Mouse (Mus musculus): ENCODE measurements at regions not wholly inside any gene's neighbourhood (a gene's known extent, or its start where the extent isn't known, plus 50 kb on each side); places are given as distances from the start of the nearest gene placed in this dataset.

DNA sequence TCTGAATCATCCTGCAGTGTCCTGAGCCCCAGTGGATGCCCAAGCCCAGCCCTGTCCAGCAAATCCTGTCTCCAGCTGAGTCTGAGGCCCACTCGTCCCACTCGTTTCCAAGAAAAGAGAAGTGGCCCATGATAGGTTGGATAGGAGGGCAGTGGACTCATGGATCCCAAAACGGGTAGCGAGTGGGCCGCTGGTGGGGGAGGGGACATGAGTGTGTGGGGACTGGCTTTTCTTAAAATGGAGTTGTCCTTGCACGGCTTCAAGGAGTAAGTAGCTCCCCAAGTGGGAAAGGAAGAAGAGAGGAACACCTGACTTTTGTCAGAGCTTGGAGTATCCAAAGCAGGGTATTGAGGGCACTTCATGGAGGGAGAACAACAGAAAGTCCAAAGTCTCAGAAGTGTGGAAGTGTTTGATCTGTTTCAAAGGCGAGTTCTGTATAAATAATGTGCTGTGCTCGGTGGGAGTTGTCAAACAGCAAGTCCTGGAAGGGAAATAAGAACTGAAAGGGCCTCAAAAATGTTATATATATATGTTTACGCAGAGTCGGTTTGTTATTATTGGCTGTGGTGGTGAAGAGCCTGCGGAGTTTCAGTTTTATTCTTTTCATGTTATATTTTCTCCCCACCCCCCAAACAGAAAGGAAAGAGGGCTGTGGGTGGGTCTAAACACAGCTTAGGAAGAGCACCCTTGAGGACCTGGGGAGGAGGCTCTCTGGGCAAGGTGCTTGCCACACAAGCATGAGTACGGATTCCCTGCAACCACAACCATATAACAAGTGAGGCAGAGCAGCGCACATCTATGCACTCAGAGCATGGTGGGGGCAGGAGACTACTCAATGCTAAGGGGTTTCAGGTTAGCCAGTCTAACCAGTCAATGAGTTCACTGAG, 124.1 kb upstream of the Slc44a1 start:
- no peak for TF ChIP-seq CHD2 (IDR thresholded peaks at IDR 0.05; ENCODE audit: low read length)
- no peak for TF ChIP-seq BHLHE40 (IDR thresholded peaks at IDR 0.05; ENCODE audit: borderline replicate concordance, low read depth, low read length)
- no peak for TF ChIP-seq TBP (IDR thresholded peaks at IDR 0.05; ENCODE audit: low read depth, low read length)
- no peak for TF ChIP-seq RCOR1 (IDR thresholded peaks at IDR 0.05; ENCODE audit: low read depth, low read length)
- no peak for TF ChIP-seq POLR2AphosphoS5 (IDR thresholded peaks at IDR 0.05; ENCODE audit: borderline replicate concordance, low read depth, low read length)
- TF ChIP-seq MYB (IDR thresholded peaks at IDR 0.05; ENCODE audit: low read depth, low read length): no peak
- TF ChIP-seq KAT2A (conservative IDR thresholded peaks at IDR 0.05; ENCODE audit: low read depth, low read length): no peak
- no peak for TF ChIP-seq JUND (IDR thresholded peaks at IDR 0.05; ENCODE audit: low read depth, low read length)
- TF ChIP-seq SIN3A (IDR thresholded peaks at IDR 0.05; ENCODE audit: low read length): no peak
- TF ChIP-seq CHD1 (IDR thresholded peaks at IDR 0.05; ENCODE audit: low read depth, low read length): no peak
- TF ChIP-seq MEF2A (IDR thresholded peaks at IDR 0.05; ENCODE audit: extremely low read depth, insufficient replicate concordance, low read depth, low read length, poor library complexity, severe bottlenecking): no peak
- no peak for TF ChIP-seq NRF1 (IDR thresholded peaks at IDR 0.05; ENCODE audit: insufficient read depth, low read depth, low read length, poor library complexity, severe bottlenecking)

DNA sequence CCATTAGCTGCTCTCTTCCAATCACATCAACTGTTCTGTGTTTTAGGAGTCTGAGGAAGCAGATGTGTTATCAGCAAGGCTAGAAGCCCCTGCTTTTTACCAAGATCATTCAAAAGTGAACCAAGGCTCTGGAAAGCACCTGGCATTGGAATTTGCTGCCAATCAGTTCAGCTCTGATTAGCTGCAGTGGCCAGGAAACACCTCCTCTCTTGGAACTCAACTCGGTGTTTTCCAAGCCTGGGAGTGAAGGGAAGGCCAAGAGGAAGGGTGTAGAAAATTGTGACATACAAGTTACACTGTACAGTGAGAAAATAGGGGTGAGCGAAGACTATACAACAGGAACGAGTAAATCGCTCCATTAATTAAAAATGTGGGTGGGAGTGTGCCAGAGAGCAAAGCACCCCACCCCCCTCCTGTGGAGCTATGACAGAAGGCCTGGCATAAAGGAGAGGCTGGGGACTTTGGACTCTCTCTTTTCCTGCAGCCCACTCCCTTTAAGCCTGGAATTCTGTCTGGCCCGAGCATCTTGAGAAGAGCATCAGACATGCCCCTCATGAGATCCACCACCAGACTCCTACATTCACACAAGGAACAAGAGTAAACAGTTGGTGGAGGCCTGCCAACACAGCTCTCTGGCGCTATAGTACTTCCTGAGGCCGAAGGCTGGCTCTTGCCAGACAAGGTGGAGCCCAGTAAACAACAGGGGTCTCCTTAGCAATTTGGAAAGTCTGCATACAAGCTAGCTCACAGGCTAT, 124.9 kb upstream of the Slc44a1 start:
- peaks cover 0 to 3% of the 10 kb centered on the region in 2 experiments; a peak in 1 of 4 replicates for H3K4me1 ChIP-seq (ENCODE audit: control insufficient read depth in 1 of 2, insufficient read depth in 2 of 2, low read length in 2 of 2)
- no peaks in the 10 kb centered on the region for H3K36me3 ChIP-seq (ENCODE audit: control insufficient read depth in 1 of 2, insufficient read depth in 2 of 2, low read length in 2 of 2)
- H3K9me3 ChIP-seq (replicated peaks; ENCODE audit: insufficient read depth, low read length): no peaks in the 10 kb centered on the region
- H3K9ac ChIP-seq (ENCODE audit: control insufficient read depth, low read depth, low read length, poor library complexity, severe bottlenecking): no peak overlapping the region
- DNase-seq (ENCODE audit: low read depth, low spot score): no peak
- TF ChIP-seq CHD2 (IDR thresholded peaks at IDR 0.05; ENCODE audit: low read length): no peak
- TF ChIP-seq ETS1 (IDR thresholded peaks at IDR 0.05; ENCODE audit: low read depth, low read length): no peak
- no peak for TF ChIP-seq MAZ (IDR thresholded peaks at IDR 0.05; ENCODE audit: low read depth, low read length)
- TF ChIP-seq SIN3A (IDR thresholded peaks at IDR 0.05; ENCODE audit: low read length): no peak
- no peak for TF ChIP-seq HCFC1 (IDR thresholded peaks at IDR 0.05; ENCODE audit: low read depth, low read length)
- no peak for TF ChIP-seq ZC3H11A (IDR thresholded peaks at IDR 0.05; ENCODE audit: low read depth, low read length)
- no peak for TF ChIP-seq SMC3 (IDR thresholded peaks at IDR 0.05; ENCODE audit: low read depth, low read length)
- no peak for TF ChIP-seq MYC (IDR thresholded peaks at IDR 0.05; ENCODE audit: low read depth, low read length)
- no peak for TF ChIP-seq POLR2AphosphoS2 (IDR thresholded peaks at IDR 0.05; ENCODE audit: low read length)
- TF ChIP-seq EP300 (IDR thresholded peaks at IDR 0.05; ENCODE audit: low read depth in 1 of 2, low read length in 2 of 2): no peak
- no peak for TF ChIP-seq MAX (IDR thresholded peaks at IDR 0.05; ENCODE audit: low read length)
- TF ChIP-seq KAT2A (conservative IDR thresholded peaks at IDR 0.05; ENCODE audit: low read depth, low read length): no peak
- no peak for TF ChIP-seq RAD21 (IDR thresholded peaks at IDR 0.05; ENCODE audit: low read depth, low read length)
- no peak for TF ChIP-seq JUND (IDR thresholded peaks at IDR 0.05; ENCODE audit: low read depth, low read length)
- TF ChIP-seq ZMIZ1 (IDR thresholded peaks at IDR 0.05; ENCODE audit: low read depth, low read length): no peak
- no peak for TF ChIP-seq USF1 (IDR thresholded peaks at IDR 0.05; ENCODE audit: low read depth, low read length)
- TF ChIP-seq MEF2A (IDR thresholded peaks at IDR 0.05; ENCODE audit: extremely low read depth, insufficient replicate concordance, low read depth, low read length, poor library complexity, severe bottlenecking): no peak
- TF ChIP-seq ELF1 (IDR thresholded peaks at IDR 0.05; ENCODE audit: low read depth, low read length): no peak
- no peaks in the 10 kb centered on the region; a peak in 2 of 4 replicates for H3K27me3 ChIP-seq (ENCODE audit: control insufficient read depth in 1 of 2, insufficient read depth in 2 of 2, low read length in 2 of 2)
- no peaks in the 10 kb centered on the region for H3K79me2 ChIP-seq (ENCODE audit: control insufficient read depth, insufficient read depth, low read length, poor library complexity)
- H3K4me3 ChIP-seq (ENCODE audit: control insufficient read depth in 1 of 2, insufficient read depth in 1 of 2, low read depth in 2 of 2, low read length in 2 of 2): no peak overlapping the region
- no peak overlapping the region for H3K27ac ChIP-seq (ENCODE audit: control insufficient read depth, low read depth, low read length)

More for the DNA sequence above, 124.1 kb upstream of the Slc44a1 start:
- no peak for DNase-seq (ENCODE audit: low read depth, low spot score)
- H3K27ac ChIP-seq (ENCODE audit: control insufficient read depth, low read depth, low read length): no peak overlapping the region
- H3K4me3 ChIP-seq (ENCODE audit: control insufficient read depth in 1 of 2, insufficient read depth in 1 of 2, low read depth in 2 of 2, low read length in 2 of 2): no peak overlapping the region
- no peaks in the 10 kb centered on the region; a peak in 2 of 4 replicates for H3K27me3 ChIP-seq (ENCODE audit: control insufficient read depth in 1 of 2, insufficient read depth in 2 of 2, low read length in 2 of 2)
- no peak overlapping the region for H3K9ac ChIP-seq (ENCODE audit: control insufficient read depth, low read depth, low read length, poor library complexity, severe bottlenecking)
- peaks cover 0 to 3% of the 10 kb centered on the region in 2 experiments; a peak in 1 of 4 replicates for H3K4me1 ChIP-seq (ENCODE audit: control insufficient read depth in 1 of 2, insufficient read depth in 2 of 2, low read length in 2 of 2)
- no peaks in the 10 kb centered on the region for H3K79me2 ChIP-seq (ENCODE audit: control insufficient read depth, insufficient read depth, low read length, poor library complexity)
- no peaks in the 10 kb centered on the region for H3K9me3 ChIP-seq (replicated peaks; ENCODE audit: insufficient read depth, low read length)
- no peaks in the 10 kb centered on the region for H3K36me3 ChIP-seq (ENCODE audit: control insufficient read depth in 1 of 2, insufficient read depth in 2 of 2, low read length in 2 of 2)
